Mouse (Mus musculus): ENCODE data around the gene Pts. TPM values are rescaled to one million over a fixed set of nuclear protein-coding genes. Genes with fewer than 3 reads are reported as not detected.

The Pts gene
- polyA plus RNA-seq, 1 experiment from 2014 or later, result 71.2 TPM

GRCm38 (mm10) chr9:50524936-50525335 lies 3.6 kb downstream of the Pts start:
- ATAC-seq (ENCODE audit: low FRiP score, low read depth), result no peak
- H3K27ac ChIP-seq, result no peak overlapping the region
- no peak overlapping the region for H3K4me3 ChIP-seq
- peaks cover 9% of the 10 kb centered on the region for H3K36me3 ChIP-seq
- 88% methylated on average over 5 of the region's 5 CpGs for WGBS
- no peak overlapping the region for H3K4me2 ChIP-seq (replicated peaks)
- no peaks in the 10 kb centered on the region for H3K27me3 ChIP-seq
- H3K9me3 ChIP-seq, result no peaks in the 10 kb centered on the region
- H3K9ac ChIP-seq, result no peak overlapping the region
- H3K4me1 ChIP-seq, result peaks cover 14% of the 10 kb centered on the region

- H3K4me3 ChIP-seq, result no peak overlapping the region
- no peak overlapping the region for H3K27ac ChIP-seq
- H3K4me2 ChIP-seq (replicated peaks), result no peak overlapping the region
- H3K9ac ChIP-seq, result no peak overlapping the region
- peaks cover 9% of the 10 kb centered on the region for H3K4me1 ChIP-seq
- no peaks in the 10 kb centered on the region for H3K9me3 ChIP-seq
- ATAC-seq (ENCODE audit: low FRiP score, low read depth), result no peak
- peaks cover 9% of the 10 kb centered on the region for H3K36me3 ChIP-seq
- WGBS, result 81% methylated on average over 5 of the region's 5 CpGs
- H3K27me3 ChIP-seq, result no peaks in the 10 kb centered on the region
Measured at GRCm38 (mm10) chr9:50522574-50522973, 6.0 kb downstream of the Pts start.

- Histone ChIP-seq H3K9me3 (no peaks in the 10 kb centered on the region), H3K4me1 (0 out of 2 replicates have a peak, but pooled peaks cover under 1% of the 10 kb centered on the region), H3K27me3 (no peaks in the 10 kb centered on the region), H3K27ac (no peak overlapping the region), H3K36me3 (peaks cover 9% of the 10 kb centered on the region), H3K9ac (no peak overlapping the region), H3K4me3 (no peak overlapping the region), H3K4me2 (replicated peaks) (no peak overlapping the region)
- 56% methylated on average over 2 of the region's 2 CpGs for WGBS
- no peak for ATAC-seq (ENCODE audit: low FRiP score, low read depth)
Measured at GRCm38 (mm10) chr9:50521562-50521961, 7.0 kb downstream of the Pts start.

GRCm38 (mm10) chr9:50520748-50521147 lies 7.8 kb downstream of the Pts start:
- 85% methylated on average over 6 of the region's 6 CpGs for WGBS
- H3K9ac ChIP-seq, result no peak overlapping the region
- no peak overlapping the region for H3K4me3 ChIP-seq
- no peaks in the 10 kb centered on the region for H3K27me3 ChIP-seq
- no peaks in the 10 kb centered on the region for H3K9me3 ChIP-seq
- ATAC-seq (ENCODE audit: low FRiP score, low read depth), result no peak
- no peak overlapping the region for H3K4me2 ChIP-seq (replicated peaks)
- H3K36me3 ChIP-seq, result peaks cover 9% of the 10 kb centered on the region
- no peak overlapping the region for H3K27ac ChIP-seq
- no peaks in the 10 kb centered on the region for H3K4me1 ChIP-seq

GRCm38 (mm10) chr9:50518781-50519180 lies 9.7 kb downstream of the Pts start:
- Histone ChIP-seq H3K36me3 (peaks cover 9% of the 10 kb centered on the region), H3K9me3 (no peaks in the 10 kb centered on the region), H3K9ac (no peak overlapping the region), H3K4me1 (no peaks in the 10 kb centered on the region), H3K4me2 (replicated peaks) (no peak overlapping the region), H3K27me3 (no peaks in the 10 kb centered on the region), H3K27ac (no peak overlapping the region), H3K4me3 (no peak overlapping the region)
- ATAC-seq (ENCODE audit: low FRiP score, low read depth), result no peak
- 16% methylated on average over 2 of the region's 2 CpGs for WGBS

GRCm38 (mm10) chr9:50515462-50515861 lies 13.1 kb downstream of the Pts start:
- H3K36me3 ChIP-seq, result peaks cover under 1% of the 10 kb centered on the region; the same call in 1 of the 2 replicates
- no peaks in the 10 kb centered on the region; the same call in 1 of the 2 replicates for H3K9me3 ChIP-seq
- no peak overlapping the region for H3K4me3 ChIP-seq
- H3K27me3 ChIP-seq, result no peaks in the 10 kb centered on the region
- no peak overlapping the region for H3K27ac ChIP-seq
- no peaks in the 10 kb centered on the region for H3K4me1 ChIP-seq
- no peak for ATAC-seq (ENCODE audit: low FRiP score, low read depth)
- H3K4me2 ChIP-seq (replicated peaks), result no peak overlapping the region
- WGBS, result 87% methylated on average over 5 of the region's 5 CpGs
- no peak overlapping the region for H3K9ac ChIP-seq

- no peak for ATAC-seq (ENCODE audit: low FRiP score, low read depth)
Measured at GRCm38 (mm10) chr9:50507570-50507969, 21.0 kb downstream of the Pts start.

GRCm38 (mm10) chr9:50505405-50505804 lies 23.1 kb downstream of the Pts start:
- H3K9ac ChIP-seq, result no peak overlapping the region
- no peaks in the 10 kb centered on the region for H3K9me3 ChIP-seq
- no peak overlapping the region for H3K27ac ChIP-seq
- no peaks in the 10 kb centered on the region for H3K27me3 ChIP-seq
- no peak for ATAC-seq (ENCODE audit: low FRiP score, low read depth)
- H3K4me3 ChIP-seq, result no peak overlapping the region
- no peaks in the 10 kb centered on the region; the same call in 1 of the 2 replicates for H3K4me1 ChIP-seq
- H3K4me2 ChIP-seq (replicated peaks), result no peak overlapping the region
- WGBS, result 72% methylated on average over 6 of the region's 6 CpGs
- no peaks in the 10 kb centered on the region for H3K36me3 ChIP-seq

More at GRCm38 (mm10) chr9:50507570-50507969, 21.0 kb downstream of the Pts start:
- no peaks in the 10 kb centered on the region for H3K27me3 ChIP-seq
- no peaks in the 10 kb centered on the region for H3K36me3 ChIP-seq
- H3K9ac ChIP-seq, result no peak overlapping the region
- WGBS, result 81% methylated on average over 7 of the region's 7 CpGs
- no peaks in the 10 kb centered on the region; the same call in 1 of the 2 replicates for H3K9me3 ChIP-seq
- H3K4me1 ChIP-seq, result no peaks in the 10 kb centered on the region; the same call in 1 of the 2 replicates
- H3K4me2 ChIP-seq (replicated peaks), result no peak overlapping the region
- H3K27ac ChIP-seq, result no peak overlapping the region
- no peak overlapping the region for H3K4me3 ChIP-seq

GRCm38 (mm10) chr9:50502949-50503348 lies 25.6 kb downstream of the Pts start:
- H3K27me3 ChIP-seq, result no peaks in the 10 kb centered on the region
- H3K27ac ChIP-seq, result no peak overlapping the region
- no peak for ATAC-seq (ENCODE audit: low FRiP score, low read depth)
- H3K4me3 ChIP-seq, result no peak overlapping the region
- WGBS, result 85% methylated on average over 3 of the region's 3 CpGs
- H3K36me3 ChIP-seq, result no peaks in the 10 kb centered on the region
- no peak overlapping the region for H3K4me2 ChIP-seq (replicated peaks)
- H3K9ac ChIP-seq, result no peak overlapping the region
- no peaks in the 10 kb centered on the region; the same call in 1 of the 2 replicates for H3K4me1 ChIP-seq
- H3K9me3 ChIP-seq, result no peaks in the 10 kb centered on the region

GRCm38 (mm10) chr9:50500974-50501501 lies 27.5 kb downstream of the Pts start:
- peak; percentile 94 for ATAC-seq (ENCODE audit: low FRiP score, low read depth)
- H3K27ac ChIP-seq, result no peak overlapping the region
- 23% methylated on average over 14 of the region's 14 CpGs for WGBS
- peak overlapping the region; percentile 36 for H3K4me3 ChIP-seq
- peak overlapping the region; percentile 54 for H3K4me2 ChIP-seq (replicated peaks)
- H3K9ac ChIP-seq, result peak overlapping the region; percentile 36
- no peaks in the 10 kb centered on the region for H3K27me3 ChIP-seq
- no peaks in the 10 kb centered on the region for H3K9me3 ChIP-seq
- no peaks in the 10 kb centered on the region for H3K36me3 ChIP-seq
- no peaks in the 10 kb centered on the region; the same call in 1 of the 2 replicates for H3K4me1 ChIP-seq

GRCm38 (mm10) chr9:50500467-50500973 lies 28.0 kb downstream of the Pts start:
- H3K4me3 ChIP-seq, result peak overlapping the region; percentile 36

GRCm38 (mm10) chr9:50499781-50500180 lies 28.7 kb downstream of the Pts start:
- H3K9ac ChIP-seq, result no peak overlapping the region
- no peak for ATAC-seq (ENCODE audit: low FRiP score, low read depth)
- no peak overlapping the region for H3K4me2 ChIP-seq (replicated peaks)
- H3K4me3 ChIP-seq, result no peak overlapping the region
- no peaks in the 10 kb centered on the region for H3K9me3 ChIP-seq
- WGBS, result 86% methylated on average over 3 of the region's 3 CpGs
- no peaks in the 10 kb centered on the region for H3K36me3 ChIP-seq
- H3K27me3 ChIP-seq, result no peaks in the 10 kb centered on the region
- no peak overlapping the region for H3K27ac ChIP-seq
- H3K4me1 ChIP-seq, result no peaks in the 10 kb centered on the region; the same call in 1 of the 2 replicates

More at GRCm38 (mm10) chr9:50500467-50500973, 28.0 kb downstream of the Pts start:
- no peak for ATAC-seq (ENCODE audit: low FRiP score, low read depth)
- WGBS, result 66% methylated on average over 15 of the region's 15 CpGs
- Histone ChIP-seq H3K9me3 (no peaks in the 10 kb centered on the region), H3K36me3 (no peaks in the 10 kb centered on the region), H3K4me2 (replicated peaks) (peak overlapping the region; percentile 54), H3K4me1 (no peaks in the 10 kb centered on the region; the same call in 1 of the 2 replicates), H3K9ac (peak overlapping the region; percentile 36; the same call in 1 of the 2 replicates), H3K27me3 (no peaks in the 10 kb centered on the region), H3K27ac (no peak overlapping the region)

GRCm38 (mm10) chr9:50498815-50499214 lies 29.7 kb downstream of the Pts start:
- Histone ChIP-seq H3K4me3 (no peak overlapping the region), H3K27me3 (no peaks in the 10 kb centered on the region), H3K4me1 (no peaks in the 10 kb centered on the region), H3K9me3 (no peaks in the 10 kb centered on the region), H3K4me2 (replicated peaks) (no peak overlapping the region), H3K9ac (no peak overlapping the region), H3K36me3 (no peaks in the 10 kb centered on the region), H3K27ac (no peak overlapping the region)
- 80% methylated on average over 16 of the region's 16 CpGs for WGBS
- no peak for ATAC-seq (ENCODE audit: low FRiP score, low read depth)
